Mouse (Mus musculus) midbrain, embryonic 16.5 days (tissue): ENCODE measurements around the gene Rai1. TPM values are rescaled to one million over a fixed set of nuclear protein-coding genes. Genes with fewer than 3 reads are reported as not detected.

ENCODE experiments used
- ATAC-seq: fragments of 200-750 bp; cut with Nextera tagmentation; 2 replicates; pipeline ENCODE4 v1.8.0; 2017; ENCODE audit warnings: moderate TSS enrichment
- H3K27ac ChIP-seq: fragments of 300-500 bp; sonication (generic); 2 replicates; pipeline ENCODE4 v1.5.1; 2014; ENCODE audit warnings: mild to moderate bottlenecking, low read length, mixed read lengths
- H3K27me3 ChIP-seq: fragments of 300-500 bp; sonication (generic); 2 replicates; pipeline ENCODE4 v1.6.1; 2014; ENCODE audit warnings: low read depth, low read length, mixed read lengths; ENCODE audit not compliant: control insufficient read depth, insufficient read depth
- H3K36me3 ChIP-seq: fragments of 300-500 bp; sonication (generic); 2 replicates; pipeline ENCODE4 v1.6.1; 2014; ENCODE audit warnings: mild to moderate bottlenecking, low read length, moderate library complexity, mixed read lengths; ENCODE audit not compliant: control insufficient read depth, insufficient read depth
- H3K4me1 ChIP-seq: fragments of 300-500 bp; sonication (generic); 2 replicates; pipeline ENCODE4 v1.6.1; 2014; ENCODE audit warnings: mild to moderate bottlenecking, low read length, mixed read lengths; ENCODE audit not compliant: control insufficient read depth, insufficient read depth
- H3K4me2 ChIP-seq: fragments of 300-500 bp; sonication (generic); 2 replicates; pipeline ENCODE4 v1.6.1; 2014; ENCODE audit warnings: mild to moderate bottlenecking, low read length, mixed read lengths
- H3K4me3 ChIP-seq: fragments of 300-500 bp; sonication (generic); 2 replicates; pipeline ENCODE4 v1.5.1; 2014; ENCODE audit warnings: low read depth, mild to moderate bottlenecking, low read length, moderate library complexity, mixed read lengths
- H3K9ac ChIP-seq: fragments of 300-500 bp; sonication (generic); 2 replicates; pipeline ENCODE4 v1.6.1; 2014; ENCODE audit warnings: low read depth, low read length, mixed read lengths
- H3K9me3 ChIP-seq: fragments of 300-500 bp; sonication (generic); replicated peaks from 2 replicates; pipeline ENCODE4 v1.6.1; 2014; ENCODE audit warnings: mild to moderate bottlenecking, low read length, mixed read lengths; ENCODE audit not compliant: control insufficient read depth, poor library complexity, severe bottlenecking
- WGBS: fragments of 180-500 bp; shearing (Covaris S2); extraction: QIAGEN DNeasy Blood & Tissue Kit; methylation state at CpG from one replicate; pipeline ENCODE4 v1.1.7; 2014; 5-methylcytosine and 5-hydroxymethylcytosine counted together
- polyA plus RNA-seq: library from polyadenylated mRNA; unstranded; fragments of >200 nt; fragmentation: Nextera tagmentation; extraction: Ambion mirVana; gene quantifications from 2 replicates; pipeline ENCODE4 v1.2.1, GENCODE M21; 2015

Gene Rai1
- polyA plus RNA-seq = 25.0 and 26.5 TPM in 2 replicates

GRCm38 (mm10) chr11:60104810-60105592 is at the start of gene Rai1:
TSS of gene Rai1 (plus strand) at chr11:60105013.
- Histone ChIP-seq H3K9me3 (no peaks in the 10 kb centered on the region), H3K4me2 (peak within 1 kb of the TSS; percentile 90), H3K4me3 (peak within 1 kb of the TSS; percentile 98), H3K4me1 (peaks cover 30% of the 10 kb centered on the region), H3K36me3 (no peaks in the 10 kb centered on the region), H3K27ac (peak within 1 kb of the TSS; percentile 98), H3K9ac (peak within 1 kb of the TSS; percentile 100), H3K27me3 (no peaks in the 10 kb centered on the region)
- 0% methylated on average over 77 of the region's 105 CpGs for WGBS
- peak; percentile 83 for ATAC-seq

- Histone ChIP-seq H3K36me3 (no peaks in the 10 kb centered on the region), H3K4me2 (no peak overlapping the region), H3K4me1 (no peaks in the 10 kb centered on the region), H3K9ac (no peak overlapping the region), H3K27me3 (no peaks in the 10 kb centered on the region), H3K9me3 (no peaks in the 10 kb centered on the region), H3K4me3 (no peak overlapping the region), H3K27ac (no peak overlapping the region)
- 84% methylated on average over 6 of the region's 6 CpGs for WGBS
- ATAC-seq = no peak
These were observed 48.3 kb upstream of the Rai1 start for GRCm38 (mm10) chr11:60056520-60056919.

- Histone ChIP-seq H3K4me3 (no peak overlapping the region), H3K36me3 (no peaks in the 10 kb centered on the region), H3K27ac (no peak overlapping the region), H3K4me1 (no peaks in the 10 kb centered on the region), H3K4me2 (no peak overlapping the region), H3K9ac (no peak overlapping the region), H3K27me3 (no peaks in the 10 kb centered on the region), H3K9me3 (no peaks in the 10 kb centered on the region)
- no peak for ATAC-seq
- WGBS = 79% methylated on average over 2 of the region's 2 CpGs
These were observed 46.8 kb upstream of the Rai1 start for GRCm38 (mm10) chr11:60057987-60058386.

- no peak overlapping the region for H3K27ac ChIP-seq
- no peak overlapping the region for H3K4me3 ChIP-seq
- no peaks in the 10 kb centered on the region for H3K4me1 ChIP-seq
- no peaks in the 10 kb centered on the region for H3K36me3 ChIP-seq
- 82% methylated on average over 10 of the region's 10 CpGs for WGBS
- H3K9me3 ChIP-seq = no peaks in the 10 kb centered on the region
- no peak overlapping the region for H3K9ac ChIP-seq
- ATAC-seq = no peak
- H3K4me2 ChIP-seq = no peak overlapping the region
- no peaks in the 10 kb centered on the region for H3K27me3 ChIP-seq
These were observed 46.4 kb upstream of the Rai1 start for GRCm38 (mm10) chr11:60058441-60058840.

DNA sequence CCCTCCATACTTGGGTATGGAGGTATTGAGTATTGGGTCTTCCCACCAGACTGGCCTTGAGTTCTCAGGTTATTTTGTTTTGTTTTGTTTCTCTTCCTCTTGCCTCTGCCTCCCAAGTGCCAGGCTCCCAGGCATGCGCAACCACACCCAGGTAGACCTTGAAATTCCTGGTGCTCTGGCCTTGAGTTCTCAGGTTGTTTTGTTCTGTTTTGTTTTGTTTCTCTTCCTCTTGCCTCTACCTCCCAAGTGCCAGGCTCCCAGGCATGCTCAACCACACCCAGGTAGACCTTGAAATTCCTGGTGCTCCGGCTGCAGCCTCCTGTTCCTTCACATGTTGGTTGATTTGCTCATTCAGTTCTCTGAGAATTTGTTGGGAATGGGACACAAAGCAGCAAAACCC is 44.8 kb upstream of the Rai1 start:
- Histone ChIP-seq H3K4me3 (no peak overlapping the region), H3K9me3 (no peaks in the 10 kb centered on the region), H3K4me2 (no peak overlapping the region), H3K9ac (no peak overlapping the region), H3K36me3 (no peaks in the 10 kb centered on the region), H3K27me3 (no peaks in the 10 kb centered on the region), H3K27ac (no peak overlapping the region), H3K4me1 (no peaks in the 10 kb centered on the region)
- 98% methylated on average over 2 of the region's 2 CpGs for WGBS
- no peak for ATAC-seq

- H3K9me3 ChIP-seq = no peaks in the 10 kb centered on the region
- H3K36me3 ChIP-seq = no peaks in the 10 kb centered on the region
- no peak overlapping the region for H3K4me2 ChIP-seq
- H3K27ac ChIP-seq = no peak overlapping the region
- 76% methylated on average over 4 of the region's 4 CpGs for WGBS
- no peaks in the 10 kb centered on the region for H3K27me3 ChIP-seq
- H3K9ac ChIP-seq = no peak overlapping the region
- no peak for ATAC-seq
- H3K4me1 ChIP-seq = no peaks in the 10 kb centered on the region
- H3K4me3 ChIP-seq = no peak overlapping the region
These were observed 43.3 kb upstream of the Rai1 start for GRCm38 (mm10) chr11:60061504-60062006.

DNA sequence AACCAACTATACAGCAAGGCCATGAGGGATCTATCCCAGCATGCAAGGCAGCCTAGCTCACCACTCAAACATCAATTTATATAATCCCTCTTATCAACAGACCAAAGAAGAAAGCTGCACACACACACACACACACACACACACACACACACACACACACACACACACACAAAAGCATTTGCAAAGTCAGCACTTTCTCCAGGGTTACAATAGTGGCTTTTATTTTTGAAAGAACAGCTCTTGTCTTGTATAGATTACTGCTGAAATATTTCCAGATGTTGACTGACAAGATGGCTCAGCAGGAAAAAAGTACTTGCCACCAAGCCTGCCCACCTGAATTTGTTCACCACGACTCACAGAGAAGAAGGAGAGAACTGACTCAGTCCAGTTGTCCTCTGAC is 39.5 kb upstream of the Rai1 start:
- no peaks in the 10 kb centered on the region for H3K9me3 ChIP-seq
- ATAC-seq = no peak
- H3K27me3 ChIP-seq = no peaks in the 10 kb centered on the region
- H3K9ac ChIP-seq = no peak overlapping the region
- 36% methylated on average over 1 of the region's 1 CpGs for WGBS
- H3K4me3 ChIP-seq = no peak overlapping the region
- H3K27ac ChIP-seq = no peak overlapping the region
- H3K36me3 ChIP-seq = no peaks in the 10 kb centered on the region
- H3K4me1 ChIP-seq = no peaks in the 10 kb centered on the region
- H3K4me2 ChIP-seq = no peak overlapping the region

DNA sequence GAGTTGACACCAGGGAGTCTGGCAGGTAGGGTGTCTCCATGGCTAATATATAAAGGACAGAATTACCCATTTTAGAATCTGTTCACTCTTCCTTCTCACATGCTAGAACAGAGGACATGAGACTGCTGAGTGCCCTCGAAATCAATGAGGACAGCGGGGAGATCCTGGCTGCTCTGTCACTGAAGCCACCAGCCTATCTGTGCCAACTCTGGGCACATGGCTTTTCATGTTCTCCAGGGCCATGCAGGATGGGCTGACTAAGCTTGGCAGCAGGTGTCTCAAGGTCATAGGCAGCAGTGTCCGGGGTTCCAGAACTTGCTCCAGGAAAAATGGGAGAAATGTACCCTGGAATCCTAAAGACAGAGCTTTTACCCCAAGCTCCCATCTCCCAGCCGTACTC is 37.2 kb upstream of the Rai1 start:
- H3K4me1 ChIP-seq = no peaks in the 10 kb centered on the region
- H3K9ac ChIP-seq = no peak overlapping the region
- H3K27ac ChIP-seq = no peak overlapping the region
- no peaks in the 10 kb centered on the region for H3K9me3 ChIP-seq
- H3K27me3 ChIP-seq = no peaks in the 10 kb centered on the region
- no peaks in the 10 kb centered on the region for H3K36me3 ChIP-seq
- WGBS = 94% methylated on average over 4 of the region's 4 CpGs
- H3K4me3 ChIP-seq = no peak overlapping the region
- no peak for ATAC-seq
- H3K4me2 ChIP-seq = no peak overlapping the region

- no peak overlapping the region for H3K9ac ChIP-seq
- H3K9me3 ChIP-seq = no peaks in the 10 kb centered on the region
- H3K4me2 ChIP-seq = no peak overlapping the region
- H3K27me3 ChIP-seq = no peaks in the 10 kb centered on the region
- H3K4me3 ChIP-seq = no peak overlapping the region
- H3K36me3 ChIP-seq = no peaks in the 10 kb centered on the region
- no peak for ATAC-seq
- no peaks in the 10 kb centered on the region for H3K4me1 ChIP-seq
- H3K27ac ChIP-seq = no peak overlapping the region
These were observed 36.2 kb upstream of the Rai1 start for GRCm38 (mm10) chr11:60068631-60069030.
